Mouse (Mus musculus) thymus, postnatal 4 days (tissue): ENCODE results near the gene Ceacam16.

ENCODE experiments used
- DNase-seq: peaks from one replicate; pipeline ENCODE4 v3.0.0; 2021

Gene Ceacam16

DNA sequence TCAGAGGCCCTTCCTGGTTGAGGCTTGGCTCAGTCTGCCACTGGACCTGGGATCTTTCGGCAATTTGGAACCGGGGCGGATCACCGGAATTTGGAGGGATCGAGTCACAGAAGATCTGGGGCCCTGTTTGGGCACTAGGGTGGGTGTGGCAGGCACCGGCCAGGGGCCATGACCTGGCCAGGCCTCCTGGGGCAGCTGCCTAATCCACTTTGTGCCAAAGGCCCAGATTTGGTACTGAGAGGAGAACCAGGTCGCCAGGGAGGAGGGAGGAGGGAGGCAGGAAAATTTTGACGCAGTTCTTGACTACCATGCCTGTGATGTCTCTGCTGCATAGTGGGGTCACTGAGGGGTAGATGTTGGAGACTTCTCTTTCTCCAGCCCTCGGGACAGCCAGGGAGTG lies at the start of gene Ceacam16:
Gene Ceacam16, minus strand, starts transcription at position 101 of the 400 bp plus-strand sequence.
- no peak for DNase-seq

DNA sequence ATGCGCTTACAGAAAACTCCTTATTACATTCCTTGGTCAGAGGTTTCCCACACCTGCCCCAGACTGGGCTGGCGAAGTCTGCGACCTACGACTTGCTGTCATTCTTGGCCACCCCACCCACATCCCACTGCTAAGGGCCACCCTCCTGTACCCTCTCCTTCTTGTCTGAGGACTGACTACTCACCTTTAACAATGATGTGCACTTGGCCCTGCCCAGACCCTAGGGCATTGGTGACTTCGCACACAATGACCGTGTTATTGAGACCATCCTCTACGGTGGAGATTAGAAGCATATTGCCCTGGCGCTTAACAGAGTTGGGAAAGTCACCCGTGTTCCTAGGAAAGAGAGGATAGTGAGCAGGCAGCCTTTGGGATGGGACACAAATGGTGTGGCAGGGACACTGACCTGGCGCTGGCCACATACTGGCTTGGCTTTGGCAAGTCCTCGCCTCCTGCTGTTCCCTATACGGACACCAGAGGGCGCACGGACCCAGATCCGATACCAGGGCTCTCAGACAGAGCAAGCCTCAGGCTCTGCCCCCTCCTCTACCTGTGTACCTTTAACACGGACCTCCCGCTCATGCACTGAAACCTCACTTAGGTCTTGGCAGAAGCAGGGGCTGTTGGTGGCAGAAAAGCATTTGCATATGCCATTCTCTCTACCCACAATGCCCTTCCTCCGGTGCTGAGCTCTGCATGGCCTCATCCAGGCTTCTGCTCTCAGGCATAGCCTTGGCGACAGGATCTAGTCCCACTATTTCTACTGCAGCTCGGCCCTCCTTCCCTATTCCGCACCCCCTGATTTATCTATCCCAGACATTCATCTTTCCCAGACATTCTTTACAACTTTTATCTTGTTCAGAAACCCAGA lies 49.6 kb upstream of the Ceacam16 start:
- DNase-seq = peak; percentile 92

DNA sequence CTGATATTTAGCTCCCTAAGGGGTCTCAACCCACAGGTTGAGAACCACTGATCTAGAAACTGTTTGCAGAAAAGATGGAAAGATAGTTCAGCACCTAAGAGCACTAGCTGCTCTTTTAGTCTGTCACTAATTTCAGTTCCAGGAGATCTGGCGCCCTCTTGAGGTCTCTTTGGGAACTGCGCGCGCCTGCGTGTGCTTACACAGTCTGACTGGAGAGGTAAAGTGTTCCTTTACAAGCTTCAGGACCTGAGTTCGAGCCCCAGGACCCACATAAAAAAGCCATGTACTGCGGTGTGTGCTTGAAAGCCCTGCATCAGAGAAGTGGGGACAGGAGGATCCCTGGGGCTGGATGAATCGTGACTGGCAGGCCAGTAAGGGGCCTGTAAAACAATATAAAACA lies 28.8 kb upstream of the Ceacam16 start:
- DNase-seq = peak; percentile 86

DNA sequence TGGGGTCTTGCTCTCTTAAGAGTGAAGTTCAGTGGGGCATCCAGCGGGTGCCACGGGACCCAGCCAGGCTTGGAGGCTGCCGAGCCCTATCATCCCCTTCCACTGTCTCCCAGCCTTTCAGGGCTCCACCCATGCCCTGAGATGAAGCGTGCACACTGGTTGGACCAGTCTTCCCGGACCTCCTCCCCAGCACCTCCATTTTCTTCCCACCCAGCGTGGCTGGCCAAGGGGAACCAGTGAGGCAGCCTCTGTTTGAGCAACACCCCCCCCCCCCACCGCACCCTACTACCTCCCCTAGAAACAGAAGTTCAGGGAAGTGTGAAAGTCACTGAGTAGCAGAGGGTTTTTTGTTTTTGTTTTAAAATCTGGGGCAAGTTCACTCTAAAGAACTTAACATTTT lies 26.8 kb upstream of the Ceacam16 start, which contains the start of gene Ceacam19:
Gene Ceacam19, minus strand, starts transcription at position 117 of the 400 bp plus-strand sequence.
- no peak for DNase-seq

DNA sequence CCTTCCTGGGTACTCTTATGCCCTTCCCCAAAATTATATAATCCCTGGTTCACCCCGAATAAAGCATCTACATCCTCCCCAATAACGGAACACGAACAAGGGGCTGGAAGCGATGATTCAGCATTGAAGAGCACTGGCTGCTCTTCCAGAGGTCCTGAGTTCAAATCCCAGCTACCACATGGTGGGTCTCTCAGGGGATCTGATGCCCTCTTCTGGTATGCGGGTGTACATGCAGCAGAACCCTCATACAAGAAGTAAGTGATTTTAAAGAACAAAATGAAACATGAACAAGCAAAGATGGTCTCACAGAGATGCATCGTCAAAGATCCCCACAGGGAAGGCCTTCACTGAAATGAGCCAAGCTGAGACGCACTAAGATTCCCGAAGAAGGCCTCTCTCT lies 19.7 kb upstream of the Ceacam16 start:
- no peak for DNase-seq

DNA sequence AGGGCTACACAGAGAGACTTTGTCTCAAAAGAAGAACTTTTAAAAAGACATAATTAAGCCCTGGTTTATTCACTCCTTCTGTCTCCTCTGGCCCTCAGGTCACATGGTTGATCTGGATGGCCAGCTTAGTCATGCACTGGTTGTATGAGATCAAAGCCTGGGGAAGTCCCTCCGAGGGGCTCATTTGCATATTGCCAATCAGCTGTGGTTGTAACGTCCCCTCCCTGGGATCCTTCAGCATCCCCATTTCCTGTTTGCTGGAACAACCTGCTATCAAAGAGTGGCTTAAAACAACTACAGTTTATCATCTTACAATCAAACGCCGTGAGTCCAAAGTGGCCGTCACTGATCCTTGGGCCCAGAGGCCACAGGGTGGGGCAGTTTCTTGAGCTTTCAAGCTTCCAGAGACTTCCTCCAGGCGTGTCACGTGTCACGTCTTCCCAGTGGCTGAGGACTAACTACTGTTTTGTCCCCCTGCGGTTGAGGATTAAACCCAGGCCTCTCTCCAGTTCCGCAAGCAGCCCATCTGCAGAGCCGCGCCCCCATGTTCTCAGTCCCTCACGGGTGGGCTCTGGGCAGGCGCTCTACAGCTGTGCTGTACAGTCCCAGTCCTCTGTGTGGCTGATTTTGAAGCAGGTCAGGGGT lies 15.8 kb upstream of the Ceacam16 start:
- DNase-seq = no peak

DNA sequence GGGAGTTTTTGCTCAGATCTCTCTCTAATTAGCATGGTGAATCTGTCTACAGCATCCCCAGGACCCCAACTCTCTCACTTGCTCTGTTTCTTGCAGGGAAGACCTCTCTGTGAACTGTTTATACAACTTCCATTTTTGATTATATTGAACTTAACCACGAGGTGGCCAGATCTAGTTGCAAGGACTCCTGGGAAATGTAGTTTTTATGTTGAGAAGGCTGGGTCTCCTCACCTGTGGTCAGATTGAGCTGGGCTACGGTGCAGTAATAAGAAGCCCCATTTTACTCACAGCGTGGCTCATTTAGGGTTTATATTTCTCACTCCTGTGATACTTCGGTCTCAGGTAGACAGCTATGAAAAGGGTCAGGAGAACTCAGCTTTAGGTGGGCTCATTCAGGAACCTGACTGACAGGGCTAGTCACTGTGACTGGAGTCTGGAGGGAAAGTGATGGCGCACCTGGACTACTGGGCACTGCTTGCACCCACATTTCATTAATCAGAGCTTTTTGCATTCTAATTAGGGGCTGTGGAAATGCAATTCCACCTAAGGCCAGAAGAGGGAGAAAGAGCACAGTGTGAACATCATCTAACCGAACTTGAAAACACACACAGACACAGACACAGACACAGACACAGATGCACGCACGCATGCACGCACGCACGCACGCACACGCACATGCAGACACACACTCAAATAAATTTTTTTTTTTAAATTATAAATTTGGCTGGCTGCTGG lies 15.0 kb upstream of the Ceacam16 start:
- peak; percentile 56 for DNase-seq

DNA sequence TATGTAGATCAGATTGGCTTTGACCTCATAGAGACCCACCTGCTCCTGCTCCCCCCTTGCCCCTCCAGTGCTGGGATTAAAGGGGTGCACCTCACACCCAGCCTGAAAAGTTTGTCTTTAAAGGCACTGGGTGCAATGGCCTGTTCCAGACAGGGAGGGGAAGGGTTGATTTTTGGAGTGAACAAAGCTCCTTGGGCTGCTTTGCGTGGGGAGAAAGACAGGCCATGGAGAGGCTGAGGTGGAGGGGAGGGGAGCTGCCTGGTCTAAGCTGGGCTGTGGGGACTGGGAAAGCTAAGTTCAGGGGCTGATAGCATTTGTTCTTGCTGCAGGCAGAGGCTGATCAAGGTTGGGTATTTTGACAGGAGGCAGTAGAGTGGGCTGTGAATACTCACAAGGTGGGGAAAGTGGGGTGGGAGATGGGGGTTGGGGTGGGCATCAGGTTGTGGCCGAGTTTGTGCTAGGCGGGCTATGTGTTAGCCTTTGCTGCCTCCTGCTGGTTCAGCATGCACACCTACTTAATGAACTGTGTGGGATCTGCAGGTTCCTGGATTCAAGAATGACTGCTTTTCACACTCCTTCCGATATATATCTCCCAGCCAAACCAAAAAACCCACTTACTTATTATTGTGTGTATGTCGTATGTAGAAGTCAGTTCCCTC lies 11.0 kb upstream of the Ceacam16 start:
- DNase-seq = peak; percentile 87

DNA sequence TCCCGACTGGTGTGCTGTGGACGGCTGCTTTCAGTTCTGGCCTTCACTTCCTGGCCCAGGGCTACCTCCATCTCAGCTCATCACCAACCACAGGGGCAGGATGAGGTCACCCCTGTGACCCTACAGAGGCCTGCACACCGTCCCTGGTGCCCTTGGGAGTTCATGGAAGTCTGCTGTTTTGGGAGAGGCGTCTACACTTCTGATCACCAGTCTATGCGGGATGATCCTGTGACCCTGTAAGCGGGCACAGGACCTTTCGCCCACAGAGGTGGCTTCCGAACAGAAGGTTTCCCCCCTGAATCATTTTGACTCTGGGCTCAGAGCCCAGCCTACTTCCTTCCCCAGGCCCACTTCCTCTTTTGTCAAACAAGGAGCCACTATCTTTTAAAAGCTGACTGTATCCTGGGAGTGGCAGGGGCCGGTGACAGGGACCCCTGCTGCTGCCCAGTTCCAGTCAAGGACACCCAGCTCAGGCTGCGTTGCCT lies 10.1 kb upstream of the Ceacam16 start:
- DNase-seq = peak; percentile 50

DNA sequence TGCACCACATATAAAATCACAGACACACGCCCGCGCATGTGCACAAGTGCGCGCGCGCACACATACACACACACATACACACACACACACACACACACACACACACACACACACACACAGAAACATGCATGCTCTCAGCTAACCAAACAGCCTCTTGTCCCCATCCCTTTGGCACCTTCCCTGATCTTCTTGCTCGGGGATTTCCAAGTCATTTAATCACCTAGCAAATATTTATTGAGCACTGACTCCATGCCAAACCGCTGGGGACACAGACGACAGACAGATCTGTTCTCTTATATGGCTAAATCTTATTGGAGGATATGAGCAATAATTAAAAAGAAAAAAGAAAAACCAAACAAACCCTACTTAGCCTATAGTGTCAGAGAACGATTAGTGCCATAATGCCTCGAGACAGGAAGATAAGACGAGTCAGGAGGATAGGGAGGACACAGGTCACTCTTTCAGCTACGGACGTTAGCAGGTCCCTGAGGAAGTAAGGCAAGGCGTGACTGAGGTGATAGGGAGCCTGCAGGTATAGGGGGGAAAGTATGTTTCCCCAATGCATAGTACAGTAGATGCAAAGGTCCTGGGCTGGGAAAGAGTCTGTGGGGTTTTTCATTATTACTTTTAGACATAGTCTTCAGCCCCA lies 6.8 kb upstream of the Ceacam16 start:
- no peak for DNase-seq

DNA sequence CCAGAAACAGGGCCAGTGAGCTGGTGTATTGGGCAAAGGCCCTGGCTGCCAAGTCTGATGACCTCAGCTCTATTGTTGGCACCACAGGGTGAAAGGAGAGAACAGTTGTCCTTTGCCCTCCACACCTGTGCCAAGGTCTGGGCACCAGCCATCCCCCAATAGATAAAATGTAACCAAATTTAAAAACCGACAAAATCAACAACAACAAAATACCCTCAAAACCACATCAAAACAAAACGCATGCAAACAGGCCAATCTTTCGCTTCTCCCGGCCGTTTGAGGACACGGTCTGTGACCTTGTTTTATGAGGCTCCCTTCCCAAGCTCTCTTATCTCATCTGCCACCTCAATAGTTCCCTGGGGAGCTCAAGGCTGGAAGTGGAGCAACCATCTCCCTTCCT lies 5.4 kb upstream of the Ceacam16 start:
- DNase-seq = no peak

DNA sequence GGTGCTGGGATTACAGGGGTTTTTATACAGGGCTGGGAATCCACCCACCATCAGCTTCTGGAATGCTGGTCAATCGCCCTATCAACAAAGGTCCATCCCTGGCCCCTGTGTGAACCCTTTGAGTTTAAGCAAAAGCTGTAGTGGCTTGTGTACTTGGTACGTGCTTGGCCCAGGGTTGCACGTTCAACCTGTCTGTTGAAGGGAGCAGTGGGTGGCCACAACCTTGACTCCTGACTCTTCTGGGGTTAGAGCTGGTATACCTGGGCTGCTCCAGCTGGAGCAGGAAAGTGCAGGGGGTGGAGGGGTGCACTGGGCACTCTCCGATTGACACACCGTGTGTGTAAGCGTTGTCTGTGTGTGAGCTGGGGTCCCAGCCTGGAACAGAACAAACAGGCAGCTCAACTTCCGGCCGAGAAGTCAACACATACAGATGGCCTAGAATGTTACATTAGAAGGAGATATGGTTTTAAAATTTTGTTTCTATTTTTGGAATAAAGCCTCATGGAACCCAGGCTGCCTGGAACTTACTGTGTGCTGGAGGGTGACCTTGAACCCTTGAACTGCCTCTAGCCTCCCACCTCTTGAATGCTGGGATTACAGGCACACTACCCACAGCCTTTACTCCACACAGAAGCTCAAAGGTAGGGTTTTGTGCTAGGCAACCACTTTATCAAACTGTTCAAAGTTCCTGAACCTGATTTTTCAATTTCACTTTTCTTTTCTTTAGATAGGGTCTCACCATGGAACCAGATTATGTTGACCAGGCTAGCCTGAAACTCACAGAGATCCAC lies 4.3 kb upstream of the Ceacam16 start:
- no peak for DNase-seq

DNA sequence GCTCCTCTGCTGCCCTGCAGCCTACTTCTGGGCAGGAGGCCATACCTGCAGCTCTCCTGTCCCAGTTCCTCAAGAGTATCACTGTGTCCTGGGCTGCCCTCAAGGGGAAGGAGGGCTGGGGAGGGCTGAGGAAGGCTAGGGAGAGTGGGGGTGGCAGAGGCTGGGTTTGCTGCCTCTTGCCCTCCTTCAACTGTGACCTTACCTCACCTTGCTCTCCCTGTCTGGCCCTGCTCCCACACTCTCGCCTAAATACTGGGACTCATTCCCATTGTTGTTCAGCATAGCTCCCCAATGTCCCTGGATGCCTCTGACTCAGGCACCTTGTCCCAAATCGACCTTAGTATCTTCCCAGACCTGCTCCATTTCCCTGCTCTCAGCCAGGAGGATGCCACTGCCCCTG lies 3.1 kb upstream of the Ceacam16 start:
- DNase-seq = no peak

DNA sequence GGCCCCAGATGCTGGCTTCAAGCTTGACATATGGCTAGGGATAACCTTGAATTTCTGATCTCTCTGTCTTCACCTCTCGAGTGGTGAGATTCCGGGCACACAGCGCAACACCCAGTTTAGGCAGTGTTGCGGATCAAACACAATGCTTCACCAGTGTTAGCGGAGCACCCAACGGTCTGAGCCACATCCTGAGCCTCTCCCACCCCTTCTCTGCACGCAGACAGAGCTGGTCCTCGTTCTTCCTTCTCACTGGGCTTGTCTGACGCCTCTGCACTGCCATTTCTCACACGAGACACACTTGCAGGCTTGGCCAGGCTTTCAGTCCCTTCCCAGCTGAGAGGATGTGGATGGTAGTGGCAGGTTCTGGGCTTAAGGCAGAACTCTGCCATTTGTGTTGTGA lies 1.4 kb downstream of the Ceacam16 start:
- peak; percentile 56 for DNase-seq

DNA sequence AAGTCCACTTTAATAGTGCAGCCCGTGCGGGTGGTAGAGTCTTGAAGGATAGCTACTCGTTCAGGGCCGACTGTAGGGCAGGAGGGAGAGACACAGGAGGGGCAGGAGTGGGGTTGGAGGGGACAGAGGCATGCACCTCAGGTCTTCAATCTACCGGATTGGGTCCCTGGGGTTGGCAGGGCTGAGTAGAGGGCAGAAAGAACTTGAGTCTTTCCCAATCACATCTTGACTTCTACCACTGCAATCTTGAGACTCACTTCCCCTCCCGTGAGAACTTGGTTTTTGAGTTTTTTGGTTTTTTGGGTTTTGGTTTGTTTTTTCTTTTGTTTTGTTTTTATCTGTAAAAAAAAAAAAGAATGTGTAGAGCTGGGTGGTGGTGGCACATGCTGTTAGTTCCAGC lies 4.8 kb downstream of the Ceacam16 start:
- no peak for DNase-seq

DNA sequence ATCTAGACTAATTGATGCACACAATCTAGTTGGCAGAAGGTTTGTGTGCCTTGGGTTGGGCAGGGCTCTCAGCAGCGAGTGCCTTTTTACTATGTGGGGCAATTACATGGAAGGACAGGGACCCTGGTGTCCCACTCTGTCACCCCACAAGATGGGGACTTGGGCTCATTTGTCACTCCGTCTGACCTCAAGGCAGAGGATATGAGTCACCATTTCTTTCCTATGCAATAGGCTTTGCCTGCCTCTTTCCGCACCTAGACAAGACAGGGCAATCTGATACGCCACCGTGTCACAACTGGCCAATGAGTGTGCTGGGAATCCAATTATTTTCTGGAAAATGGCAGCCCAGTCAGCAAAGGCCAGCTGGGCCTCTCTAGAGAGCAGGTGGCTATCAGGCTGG lies 5.4 kb downstream of the Ceacam16 start:
- DNase-seq = no peak

DNA sequence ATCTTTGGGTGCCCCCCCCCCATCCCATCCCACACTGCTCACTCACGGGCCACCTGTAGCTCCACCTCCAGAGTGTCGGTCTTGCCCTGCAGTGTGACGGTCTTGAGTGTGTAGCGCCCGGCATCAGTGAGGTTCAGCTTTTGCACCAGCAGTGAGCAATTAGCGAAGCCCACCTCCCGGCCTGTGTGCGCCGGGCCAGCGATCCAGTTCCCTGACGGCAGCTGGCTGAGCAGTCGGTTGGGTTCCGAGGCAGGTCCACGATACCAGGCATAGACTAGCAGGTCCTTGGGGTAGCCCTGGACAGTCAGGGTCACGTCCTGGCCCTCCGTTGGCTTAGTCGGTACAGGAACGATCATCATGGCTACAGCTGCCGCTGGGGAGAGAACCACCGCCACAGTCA lies 7.6 kb downstream of the Ceacam16 start:
- DNase-seq = no peak

DNA sequence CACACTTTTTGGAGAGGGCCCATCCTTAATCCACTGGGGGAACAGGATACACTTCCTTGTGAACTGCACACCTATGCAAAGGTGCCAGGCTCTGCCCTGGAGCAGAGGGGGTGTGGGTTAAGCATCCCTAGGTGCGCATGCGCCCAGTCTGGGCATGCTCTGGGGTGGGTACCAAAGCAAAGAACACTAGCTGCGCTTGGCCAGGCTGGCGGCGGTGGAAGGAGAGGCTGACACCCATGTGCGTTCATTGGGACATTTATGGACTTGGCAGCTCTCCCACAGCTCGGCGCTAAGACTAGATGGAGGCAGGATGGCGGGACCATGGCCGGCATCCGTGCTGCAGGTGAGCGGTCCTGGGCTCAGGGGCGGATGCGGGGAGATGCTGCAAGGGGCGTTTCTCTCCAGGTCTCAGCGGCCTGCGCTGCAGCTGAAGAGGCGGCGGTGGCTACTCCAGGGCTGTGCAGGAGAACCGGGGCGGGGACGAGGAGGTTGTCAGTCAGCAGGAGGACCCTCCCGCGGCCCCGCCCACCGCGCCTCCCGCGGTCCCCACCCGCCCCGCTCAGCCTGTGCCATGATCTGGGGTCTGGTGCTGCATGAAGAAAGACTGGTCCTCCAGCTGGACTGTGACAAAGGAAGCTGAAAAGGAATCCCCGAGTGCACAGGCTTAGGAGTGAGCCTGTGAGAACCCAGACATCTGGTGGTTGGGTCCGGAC lies 9.1 kb downstream of the Ceacam16 start, which contains the start of gene Gm19345:
Gene Gm19345, plus strand, starts transcription at position 146 of the 713 bp plus-strand sequence.
- peak; percentile 74 for DNase-seq

DNA sequence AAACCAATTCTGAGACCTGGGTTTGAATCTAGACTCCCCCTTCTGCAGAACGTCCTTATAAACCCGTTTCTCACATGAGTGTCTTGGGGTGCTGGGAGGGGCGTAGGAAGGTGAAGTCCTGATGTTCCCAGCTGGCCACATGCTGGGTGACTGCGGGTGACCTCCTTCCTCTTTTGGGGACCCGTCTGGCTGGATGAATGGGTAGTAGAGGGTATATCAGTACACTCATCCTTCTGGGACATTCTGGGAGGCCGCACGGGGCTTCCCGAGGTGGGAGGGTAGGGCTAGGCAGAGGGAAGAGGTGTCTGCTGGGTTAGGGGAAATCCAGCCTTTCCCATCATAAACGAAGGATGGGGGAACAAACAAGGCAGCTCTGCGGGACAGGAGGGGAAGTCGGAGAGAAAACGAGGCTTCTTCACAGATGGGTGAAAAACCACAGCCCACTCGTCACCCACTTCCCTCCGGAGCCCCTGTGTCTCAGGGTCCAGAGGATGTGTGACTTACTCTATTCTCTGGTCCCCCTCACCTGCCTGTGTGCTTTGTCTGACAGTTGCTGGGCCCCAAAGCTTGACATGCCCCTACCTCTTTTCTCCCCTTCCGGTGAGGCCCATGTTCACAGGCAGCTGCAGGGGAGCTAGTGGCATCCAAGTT lies 16.5 kb downstream of the Ceacam16 start:
- peak; percentile 81 for DNase-seq

DNA sequence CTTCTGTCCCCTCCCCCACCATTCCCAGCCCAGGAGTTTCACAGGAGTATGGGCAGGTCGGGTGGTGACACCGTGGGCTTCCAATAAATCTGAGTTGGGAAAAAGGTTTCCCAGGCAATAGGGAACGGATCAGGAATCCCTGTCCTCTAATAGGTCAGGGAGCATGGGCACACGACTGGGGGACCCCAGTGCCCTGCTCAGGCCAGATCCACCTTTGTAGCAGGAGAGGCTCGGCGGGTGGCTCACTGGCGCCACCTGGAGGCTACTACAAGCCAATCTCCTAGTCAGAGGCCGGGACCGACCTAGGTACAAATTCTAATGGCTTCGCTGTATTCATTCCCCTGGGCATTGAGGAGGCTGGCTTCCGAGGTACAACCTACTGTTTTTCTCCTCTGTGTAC lies 17.5 kb downstream of the Ceacam16 start:
- peak; percentile 88 for DNase-seq
